Mouse (Mus musculus): ENCODE measurements around the gene Gm11634.
"Not testable (repeated sequence)": the region's sequence is repeated elsewhere in the genome, so short reads cannot be mapped to it uniquely, and the experiment has no call there.

Gene Gm11634

GRCm38 (mm10) chr11:101599156-101599555 is at the start of gene Gm11634:
Gm11634 (minus strand) TSS chr11:101599256.
- in situ Hi-C loops (cut with MboI, MseI) = no loop called here

DNA sequence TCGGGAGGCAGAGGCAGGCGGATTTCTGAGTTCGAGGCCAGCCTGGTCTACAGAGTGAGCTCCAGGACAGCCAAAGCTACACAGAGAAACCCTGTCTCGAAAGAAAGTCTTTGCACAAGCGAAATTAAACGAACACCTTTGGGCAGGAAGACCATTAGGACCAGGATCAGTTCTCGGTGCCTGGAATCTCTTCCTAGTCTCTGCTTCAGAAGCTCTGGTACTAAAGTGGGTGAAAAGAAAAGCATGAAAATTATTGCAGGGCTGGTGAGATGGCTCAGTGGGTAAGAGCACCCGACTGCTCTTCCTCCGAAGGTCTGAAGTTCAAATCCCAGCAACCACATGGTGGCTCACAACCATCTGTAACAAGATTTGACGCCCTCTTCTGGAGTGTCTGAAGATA is 48.0 kb upstream of the Gm11634 start:
- in situ Hi-C loops (cut with MboI, MseI) = not testable (repeated sequence)

DNA sequence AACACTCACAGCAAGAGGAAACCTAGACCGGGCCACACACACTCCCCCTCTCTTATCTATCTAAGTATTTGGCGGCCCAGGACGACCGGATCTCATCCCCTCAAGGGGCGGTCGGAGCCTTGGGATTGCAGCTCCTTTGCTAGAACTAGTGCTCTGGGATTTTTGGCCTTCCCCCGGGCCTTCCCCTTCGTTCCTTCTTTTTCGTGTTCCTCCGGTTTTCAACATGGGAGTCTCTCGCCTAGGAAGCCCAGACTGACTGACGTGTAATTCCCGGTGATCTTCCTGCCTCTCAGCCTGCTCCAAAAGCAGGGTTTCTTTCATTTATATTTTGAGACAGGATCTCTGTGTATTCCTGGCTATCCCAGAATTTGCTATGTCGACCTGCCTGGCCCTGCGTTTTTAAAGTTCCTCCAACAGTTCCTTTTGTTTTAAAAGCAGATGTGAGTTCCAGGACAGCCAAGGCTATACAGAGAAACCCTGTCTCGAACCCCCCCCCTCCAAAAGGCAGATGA is 47.3 kb upstream of the Gm11634 start:
- in situ Hi-C loops (cut with MboI, MseI) = not testable (repeated sequence)

- in situ Hi-C loops (cut with MboI, MseI) = not testable (repeated sequence)
These were observed 46.6 kb upstream of the Gm11634 start for GRCm38 (mm10) chr11:101645411-101646282.

DNA sequence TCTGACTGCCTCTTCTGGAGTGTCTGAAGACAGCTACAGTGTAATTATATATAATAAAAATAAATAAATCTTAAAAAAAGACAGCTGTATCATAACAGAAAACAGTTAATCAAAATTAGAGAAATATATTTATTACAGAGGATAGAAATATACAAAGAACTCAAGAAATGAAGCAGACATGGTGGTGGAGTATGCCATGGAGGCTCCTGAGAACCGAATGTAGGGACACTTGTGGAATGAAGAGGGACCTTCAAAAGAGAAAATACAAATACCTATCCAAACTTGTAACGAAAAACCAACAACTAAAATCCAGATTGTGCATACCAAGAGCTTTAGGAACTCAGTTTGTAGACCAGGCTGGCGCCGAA is 46.0 kb upstream of the Gm11634 start:
- in situ Hi-C loops (cut with MboI, MseI) = not testable (repeated sequence)

GRCm38 (mm10) chr11:101644591-101644990 is 45.5 kb upstream of the Gm11634 start:
- in situ Hi-C loops (cut with MboI, MseI) = no loop called here

DNA sequence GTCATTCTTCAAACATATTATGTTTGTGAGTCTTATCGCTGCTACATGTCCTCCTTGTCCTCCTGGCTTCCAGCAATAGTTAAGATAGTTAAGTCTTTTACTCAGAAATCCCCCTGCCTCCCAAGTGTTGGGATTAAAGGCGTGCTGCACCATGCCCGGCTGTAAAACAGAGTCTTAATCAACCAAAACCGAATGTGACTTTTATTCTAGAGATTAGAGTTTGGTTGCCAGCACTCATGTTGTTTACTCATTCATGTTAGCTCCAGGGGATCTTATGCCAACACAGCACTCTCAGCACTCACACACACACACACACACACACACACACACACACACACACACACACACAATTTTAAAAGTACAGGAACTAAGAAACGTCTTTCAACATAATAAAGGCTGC is 43.9 kb upstream of the Gm11634 start:
- in situ Hi-C loops (cut with MboI, MseI) = no loop called here

DNA sequence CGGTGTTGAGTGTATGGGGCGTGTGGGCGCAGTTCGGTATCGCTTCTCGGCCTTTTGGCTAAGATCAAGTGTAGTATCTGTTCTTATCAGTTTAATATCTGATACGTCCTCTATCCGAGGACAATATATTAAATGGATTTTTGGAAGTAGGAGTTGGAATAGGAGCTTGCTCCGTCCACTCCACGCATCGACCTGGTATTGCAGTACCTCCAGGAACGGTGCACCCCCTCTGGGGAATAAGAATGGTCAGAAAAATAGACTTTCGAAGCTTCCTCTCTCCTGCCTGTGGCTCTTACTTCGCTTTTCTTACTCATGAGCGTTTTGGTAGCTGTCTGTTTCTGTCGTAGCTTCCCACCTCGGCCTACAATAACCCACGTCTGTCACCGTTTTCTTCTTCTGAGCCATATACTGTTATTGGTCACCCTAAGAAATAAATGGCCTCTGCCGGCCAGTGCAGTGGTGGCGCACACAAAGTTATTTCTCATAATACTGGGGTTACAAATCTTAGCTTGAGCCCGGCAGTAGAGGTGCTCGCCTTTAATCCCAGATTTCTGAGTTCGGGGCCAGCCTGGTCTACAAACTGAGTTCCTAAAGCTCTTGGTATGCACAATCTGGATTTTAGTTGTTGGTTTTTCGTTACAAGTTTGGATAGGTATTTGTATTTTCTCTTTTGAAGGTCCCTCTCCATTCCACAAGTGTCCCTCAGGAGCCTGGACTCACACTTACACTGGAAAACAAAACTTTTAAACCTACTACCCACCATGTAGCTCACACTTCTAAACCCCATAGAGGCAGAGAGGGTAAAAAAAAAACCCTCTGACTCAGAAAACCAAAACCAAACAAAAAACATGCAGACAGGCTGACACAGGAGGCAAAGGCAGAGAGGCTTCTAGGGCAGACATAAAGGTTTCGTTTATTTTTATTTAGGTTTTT is 42.9 kb upstream of the Gm11634 start:
- in situ Hi-C loops (cut with MboI, MseI) = not testable (repeated sequence)

GRCm38 (mm10) chr11:101640857-101641709 is 42.0 kb upstream of the Gm11634 start:
- in situ Hi-C loops (cut with MboI, MseI) = not testable (repeated sequence)

DNA sequence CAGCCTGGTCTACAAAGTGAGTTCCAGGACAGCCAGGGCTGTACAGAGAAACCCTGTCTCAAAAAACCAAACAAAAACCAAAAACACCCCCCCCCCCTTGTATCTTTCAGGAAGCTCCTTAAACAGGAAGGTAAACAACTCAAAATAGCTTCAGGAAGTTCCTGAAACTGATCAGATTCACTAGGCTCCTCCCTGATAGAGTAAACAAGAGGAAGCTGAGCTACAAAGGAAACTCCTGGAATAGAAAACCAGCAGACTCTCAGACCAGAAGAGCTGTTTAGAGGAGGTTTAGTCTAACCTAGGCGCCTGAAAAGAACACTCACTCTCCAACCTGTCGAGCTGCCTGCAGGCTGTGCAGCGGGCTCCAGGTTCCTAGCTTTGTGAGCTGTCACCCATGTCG is 40.7 kb upstream of the Gm11634 start:
- in situ Hi-C loops (cut with MboI, MseI) = no loop called here

GRCm38 (mm10) chr11:101635660-101636059 is 36.6 kb upstream of the Gm11634 start:
- in situ Hi-C loops (cut with MboI, MseI) = no loop called here

GRCm38 (mm10) chr11:101628733-101629417 is 29.8 kb upstream of the Gm11634 start:
- in situ Hi-C loops (cut with MboI, MseI) = not testable (repeated sequence)

DNA sequence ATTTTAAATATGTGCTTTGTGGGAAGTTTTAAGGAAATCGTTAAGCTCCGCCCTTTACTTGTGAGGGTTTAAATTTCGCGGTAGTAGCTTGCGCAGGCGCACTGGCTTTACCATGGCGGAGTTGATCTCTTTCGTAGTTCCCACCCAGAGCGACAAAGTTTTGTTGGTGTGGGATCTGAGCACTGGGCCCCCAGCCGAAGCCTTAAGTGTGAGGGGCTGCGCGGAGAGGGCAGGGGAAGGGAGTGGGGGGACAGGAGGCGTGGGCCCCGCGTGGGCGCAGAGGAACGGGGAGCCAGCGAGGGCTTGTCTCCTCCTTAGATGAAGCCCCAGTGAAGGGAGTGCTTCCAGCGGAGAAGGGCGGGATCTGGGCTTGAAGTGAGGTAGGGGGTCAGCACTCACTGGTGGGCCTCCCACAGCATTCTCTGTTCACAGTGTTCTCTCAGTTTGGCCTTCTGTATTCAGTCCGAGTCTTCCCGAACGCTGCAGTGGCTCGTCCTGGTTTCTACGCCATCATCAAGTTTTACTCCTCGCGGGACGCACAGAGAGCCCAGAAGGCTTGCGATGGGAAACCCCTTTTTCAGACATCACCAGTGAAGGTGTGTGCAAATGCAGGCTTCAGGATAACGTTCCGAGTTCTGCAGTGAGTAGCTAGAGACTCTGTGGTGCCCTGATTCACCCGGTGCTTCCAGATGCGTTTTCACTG is 29.0 kb upstream of the Gm11634 start:
- in situ Hi-C loops (cut with MboI, MseI) = no loop called here

DNA sequence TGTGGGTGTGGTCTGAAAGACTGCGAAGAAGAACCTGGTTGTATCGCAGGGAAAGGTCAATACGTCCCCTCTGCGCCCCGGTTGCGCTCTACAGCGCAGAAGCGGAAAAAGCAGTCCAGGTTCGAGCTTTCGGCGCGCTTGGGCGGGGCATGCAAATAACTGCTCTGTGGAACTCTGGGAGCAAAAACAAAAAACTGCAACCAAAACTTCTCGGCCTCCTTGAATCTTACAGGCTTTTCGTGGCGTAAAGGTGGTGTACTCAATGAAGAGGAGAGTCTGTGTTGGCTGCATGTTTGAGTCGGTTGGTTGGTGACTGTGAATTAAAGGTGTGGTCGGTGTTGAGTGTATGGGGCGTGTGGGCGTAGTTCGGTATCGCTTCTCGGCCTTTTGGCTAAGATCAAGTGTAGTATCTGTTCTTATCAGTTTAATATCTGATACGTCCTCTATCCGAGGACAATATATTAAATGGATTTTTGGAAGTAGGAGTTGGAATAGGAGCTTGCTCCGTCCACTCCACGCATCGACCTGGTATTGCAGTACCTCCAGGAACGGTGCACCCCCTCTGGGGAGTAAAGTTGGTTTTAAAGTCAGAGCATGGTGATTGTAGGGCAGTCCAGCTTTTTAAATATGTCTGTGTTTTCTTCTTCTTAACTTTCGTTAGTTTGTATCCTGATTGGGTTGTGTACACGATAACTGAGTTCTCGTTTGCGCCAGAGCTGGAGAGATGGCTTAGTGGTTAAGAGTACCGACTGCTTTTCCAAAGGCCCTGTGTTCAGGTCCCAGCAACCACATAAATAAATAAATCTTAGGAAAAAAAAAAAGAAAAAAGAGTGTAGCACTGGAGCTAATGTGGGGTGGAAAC is 28.2 kb upstream of the Gm11634 start, which contains the start of gene Rdm1:
Gene Rdm1 (plus strand): TSS at position 201 of the 862 bp plus-strand sequence.
- in situ Hi-C loops (cut with MboI, MseI) = no loop called here

- in situ Hi-C loops (cut with MboI, MseI) = no loop called here
These were observed 27.6 kb upstream of the Gm11634 start for GRCm38 (mm10) chr11:101626649-101626994.

- in situ Hi-C loops (cut with MboI, MseI) = not testable (repeated sequence)
These were observed 21.1 kb upstream of the Gm11634 start for GRCm38 (mm10) chr11:101620022-101620655.

- in situ Hi-C loops (cut with MboI, MseI) = no loop called here
These were observed 19.5 kb upstream of the Gm11634 start for GRCm38 (mm10) chr11:101618596-101618995.

- in situ Hi-C loops (cut with MboI, MseI) = no loop called here
These were observed 18.8 kb upstream of the Gm11634 start for GRCm38 (mm10) chr11:101617849-101618248.
